Mouse (Mus musculus) right cerebral cortex, postnatal 14 days (tissue): ENCODE measurements around the gene Phactr1.

Source experiments
- DNase-seq: peaks from one replicate; pipeline ENCODE4 v3.0.0; 2022

Gene Phactr1

DNA sequence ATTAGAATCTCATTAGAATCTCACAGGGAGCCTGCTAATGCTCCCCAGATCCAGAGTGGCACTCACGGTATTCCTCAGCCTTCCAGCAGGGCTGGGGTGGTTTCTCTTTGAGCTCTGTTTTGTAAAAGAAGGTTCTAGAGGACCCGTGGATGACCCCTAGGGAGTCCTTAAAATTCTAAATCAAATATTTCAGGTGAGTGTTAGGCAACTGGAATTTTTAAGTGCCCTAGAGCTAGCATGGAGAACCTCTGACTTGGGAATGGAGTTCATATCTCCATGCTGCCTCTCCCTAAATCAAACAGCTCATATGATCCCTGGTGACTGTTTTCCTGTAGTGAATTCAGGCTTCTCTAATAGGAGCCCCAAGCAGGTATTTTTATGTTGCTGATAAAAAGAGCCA, 197.9 kb downstream of the Phactr1 start:
- no peak for DNase-seq

DNA sequence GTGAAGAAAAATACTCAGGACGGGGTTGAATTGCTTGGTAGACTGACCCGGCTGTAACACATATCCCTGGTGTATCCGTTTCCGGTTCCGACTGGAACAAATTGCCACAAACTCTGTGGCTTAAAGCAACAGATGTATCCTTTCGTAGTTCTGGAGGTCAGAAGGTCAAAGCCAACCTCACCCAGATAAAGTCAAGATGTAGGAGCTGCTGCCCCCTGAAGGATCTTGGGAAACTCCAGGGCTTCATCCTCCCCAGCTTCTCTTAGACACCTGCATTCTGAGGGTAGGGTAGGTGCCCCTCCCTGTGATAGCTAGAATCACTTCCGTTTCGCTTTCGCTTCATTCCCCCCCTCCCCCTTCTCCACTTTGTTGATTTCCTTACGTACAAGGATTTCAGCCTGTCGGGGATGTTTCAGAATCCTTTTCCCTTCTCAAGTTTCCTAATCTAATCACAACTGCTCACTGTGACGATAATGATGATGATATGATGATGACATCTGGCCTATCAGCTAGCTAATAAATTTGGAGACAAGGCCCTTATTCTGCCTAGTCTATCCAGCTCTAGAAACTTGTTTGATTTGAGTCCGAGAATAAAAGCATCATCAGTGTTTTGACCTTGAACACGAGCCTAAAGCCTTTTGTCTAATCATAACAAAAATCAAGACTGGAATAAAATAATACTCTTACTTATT, 203.8 kb downstream of the Phactr1 start:
- no peak for DNase-seq

DNA sequence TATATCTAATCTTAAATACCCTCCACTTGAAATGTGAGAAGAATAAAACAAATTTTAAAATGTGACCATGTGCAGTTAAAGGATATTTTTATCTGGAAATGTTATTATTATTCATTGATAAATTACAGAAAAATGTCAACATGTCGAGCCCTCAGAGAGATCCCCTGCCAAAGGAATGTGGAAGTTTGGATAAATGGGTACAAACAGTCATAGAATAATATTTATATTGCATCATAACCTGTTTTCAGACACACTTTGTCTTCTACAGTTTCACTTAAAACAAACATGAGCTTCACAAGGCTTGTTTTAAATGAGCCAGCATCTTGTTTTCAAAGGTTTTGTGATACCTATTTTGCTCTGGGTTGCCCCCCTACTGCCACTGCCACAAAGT, 204.3 kb downstream of the Phactr1 start:
- DNase-seq = no peak

DNA sequence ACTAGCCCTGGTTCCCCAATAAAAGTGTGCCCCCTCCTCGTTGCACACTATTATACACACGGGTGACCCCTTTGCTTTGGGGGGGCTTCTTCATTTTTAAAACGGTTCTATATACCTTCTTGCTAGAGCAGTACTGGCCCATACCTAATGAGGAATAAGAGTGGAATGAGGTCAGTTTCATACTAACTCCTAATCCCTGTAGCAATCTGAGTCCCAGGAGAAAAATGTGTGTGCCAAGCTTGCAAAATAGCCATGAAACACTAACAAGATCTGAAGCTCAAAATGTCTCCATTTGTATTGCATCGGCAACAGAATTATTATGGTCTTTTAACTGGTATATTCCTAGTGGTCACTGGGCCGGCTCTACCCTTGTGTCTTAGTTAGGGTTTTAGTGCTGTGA, 207.3 kb downstream of the Phactr1 start:
- no peak for DNase-seq

DNA sequence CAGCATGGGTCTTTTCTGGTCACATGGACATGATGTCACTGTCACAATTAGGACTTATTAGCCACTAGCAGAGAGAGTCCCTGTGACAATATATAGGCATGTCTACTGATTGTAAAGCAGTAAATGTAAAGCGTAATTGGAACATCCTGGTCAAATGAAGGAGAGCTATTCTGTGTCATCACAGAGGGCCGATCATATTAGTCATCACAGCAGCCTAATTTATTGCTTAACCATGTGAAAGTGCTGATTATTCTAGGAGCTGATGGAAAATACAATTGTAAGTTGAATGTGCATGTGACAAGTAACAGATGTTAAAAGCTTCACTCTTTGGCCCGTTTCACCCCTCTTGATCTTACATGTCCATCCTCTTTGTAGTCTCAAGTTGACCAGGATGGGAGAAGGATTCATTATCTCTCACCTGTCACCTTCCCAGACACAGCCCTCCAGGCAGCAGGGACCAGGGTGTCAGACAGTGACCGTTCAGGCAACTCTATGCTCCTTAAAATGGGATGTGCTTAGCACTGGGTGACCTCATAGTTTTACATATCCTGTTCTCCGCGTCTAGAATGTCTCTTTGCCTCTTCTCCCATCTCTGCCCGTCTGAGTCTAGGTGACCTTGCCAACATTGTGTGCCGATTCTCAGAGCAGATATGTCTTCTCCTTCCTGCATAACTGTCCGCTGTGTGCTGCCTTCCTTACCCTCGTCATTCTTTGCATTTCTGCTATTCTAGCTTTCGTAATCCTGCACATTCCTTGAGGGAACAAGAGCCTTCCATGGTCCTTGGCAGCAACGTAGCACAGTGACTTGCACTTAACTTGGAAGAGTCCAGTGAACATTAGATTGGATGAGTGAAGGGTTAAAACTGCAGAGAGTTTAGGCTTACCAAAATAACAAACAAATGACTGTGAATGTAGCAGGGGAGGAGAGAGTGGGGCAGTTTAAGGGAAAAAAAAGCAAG, 209.4 kb downstream of the Phactr1 start:
- DNase-seq = no peak

DNA sequence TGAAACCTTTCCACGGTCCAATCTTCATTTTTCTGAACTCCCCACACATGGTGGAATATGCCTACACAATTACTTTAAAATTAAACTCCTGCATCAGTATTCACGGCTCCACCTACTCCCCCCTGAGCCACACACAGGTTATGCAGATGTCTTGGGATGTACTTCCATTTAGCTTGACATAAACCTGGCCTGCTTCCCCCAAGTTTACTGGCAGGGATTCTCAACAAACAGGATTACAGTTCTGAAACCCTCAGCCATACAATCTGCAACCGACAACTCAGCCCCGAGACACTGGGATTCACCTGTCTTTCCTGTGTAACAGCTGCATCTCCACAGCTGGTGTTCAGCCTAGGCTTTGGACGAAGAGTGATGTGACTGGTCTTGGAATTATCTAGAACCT, 210.2 kb downstream of the Phactr1 start:
- DNase-seq = no peak

DNA sequence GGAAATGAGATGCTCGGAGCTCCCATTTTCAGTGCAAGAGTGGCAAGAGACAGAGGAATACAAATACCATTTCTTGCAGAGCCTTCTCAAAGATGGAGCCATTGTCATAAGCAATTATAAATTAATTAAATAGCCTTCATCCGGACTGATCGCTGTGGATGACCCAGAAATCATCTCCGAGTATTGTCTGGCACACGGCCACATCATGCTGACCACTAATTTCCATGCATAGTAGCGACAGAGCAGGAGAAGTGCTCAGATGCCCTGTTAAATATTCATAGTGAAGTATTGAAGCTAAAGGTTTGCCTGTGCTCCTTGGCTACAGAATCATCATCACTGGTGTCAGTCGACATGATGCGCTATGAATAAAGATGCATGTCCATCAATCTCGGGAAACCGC, 213.6 kb downstream of the Phactr1 start:
- no peak for DNase-seq

DNA sequence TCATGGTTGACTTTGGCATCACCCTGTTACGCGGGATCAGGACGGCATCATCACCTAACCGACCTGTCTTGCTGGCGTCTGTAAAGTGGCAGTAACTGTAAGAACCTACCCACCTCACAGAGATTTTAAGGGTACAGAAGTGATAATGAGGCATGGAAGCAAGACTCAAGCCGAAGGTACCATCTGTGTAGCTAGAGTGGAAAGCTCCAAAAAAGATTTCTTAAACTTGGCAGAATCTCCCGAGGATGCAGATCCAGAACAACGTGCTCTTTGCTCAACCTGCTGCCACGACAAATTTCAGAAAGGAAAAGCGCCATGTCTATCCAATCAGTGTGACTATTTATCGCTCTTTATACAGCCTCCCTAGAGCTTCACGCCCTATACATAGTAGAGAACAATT, 214.2 kb downstream of the Phactr1 start:
- no peak for DNase-seq

DNA sequence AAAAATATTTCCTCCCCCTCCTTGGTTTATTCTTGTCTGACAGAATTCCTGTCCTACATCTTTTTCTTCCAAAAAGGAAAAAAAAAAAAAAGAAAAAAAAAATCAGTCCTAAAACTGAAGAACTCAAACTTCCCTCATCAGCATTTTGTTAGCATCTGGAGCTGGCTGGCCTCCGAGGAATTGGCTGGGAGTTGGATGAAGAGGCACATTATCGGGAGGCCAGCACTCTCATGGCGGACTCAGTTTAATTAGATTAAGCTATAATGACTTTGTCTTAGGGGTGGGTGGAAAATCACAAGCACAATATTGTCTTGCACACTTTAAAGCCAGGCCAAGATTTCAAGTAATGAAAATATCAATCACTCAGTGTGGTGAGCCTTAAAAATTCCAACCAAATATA, 215.6 kb downstream of the Phactr1 start:
- no peak for DNase-seq

DNA sequence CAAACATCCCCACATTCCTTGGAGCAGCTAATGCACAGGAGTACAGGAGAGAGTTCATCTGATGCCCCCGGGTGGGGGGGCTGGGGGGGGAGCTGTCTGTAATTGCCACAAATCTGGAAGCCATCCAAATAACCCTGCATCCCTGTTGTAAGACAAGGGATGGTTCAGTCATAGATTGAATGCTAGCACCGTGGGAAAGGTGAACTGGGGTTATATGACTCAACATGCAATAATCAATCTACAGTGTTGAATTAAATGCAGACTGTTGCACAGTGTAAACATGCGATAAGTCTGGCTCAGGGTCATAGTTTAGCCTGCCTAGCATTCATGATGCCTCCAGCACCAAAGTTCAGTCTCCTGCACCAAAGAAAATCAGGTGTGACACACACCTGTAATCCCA, 219.2 kb downstream of the Phactr1 start:
- no peak for DNase-seq

DNA sequence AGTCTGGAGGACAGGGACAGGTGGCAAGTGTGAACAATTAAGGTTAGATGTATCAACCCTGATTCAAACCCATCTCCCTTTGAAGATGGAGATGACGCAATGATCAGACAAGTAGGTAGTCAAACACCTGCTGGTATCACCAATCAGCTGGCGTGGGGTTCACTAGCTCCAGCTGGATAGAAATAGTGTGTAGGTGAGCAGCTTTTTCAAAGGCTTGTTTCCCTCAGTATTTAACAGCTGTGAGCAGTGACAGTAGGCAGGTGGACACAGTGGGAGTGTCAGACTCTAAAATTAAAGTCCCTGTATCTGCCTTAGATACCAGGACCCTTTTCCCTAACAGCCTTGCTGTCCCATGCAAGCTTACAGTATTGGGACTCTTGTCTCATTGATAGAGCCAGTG, 221.4 kb downstream of the Phactr1 start:
- DNase-seq = no peak

DNA sequence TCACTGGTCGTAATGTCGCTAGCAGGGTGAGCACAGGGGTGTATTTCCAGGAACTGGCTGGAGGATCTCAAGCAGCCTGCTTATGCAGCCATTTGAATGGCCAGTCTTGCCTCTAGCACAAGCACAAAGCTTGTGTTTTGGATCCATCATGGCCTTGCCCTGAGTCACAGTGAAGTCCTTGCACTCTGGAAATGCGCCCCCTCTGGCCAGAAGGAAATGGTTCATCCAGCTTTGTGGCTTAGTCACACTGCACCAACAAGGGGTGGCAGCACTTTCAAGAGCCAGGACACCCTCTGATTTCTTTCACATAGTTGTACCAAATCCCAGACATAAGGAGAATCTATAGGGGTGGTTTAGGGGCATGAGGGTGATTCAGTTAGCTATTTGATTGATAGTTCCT, 222.4 kb downstream of the Phactr1 start:
- DNase-seq = no peak

DNA sequence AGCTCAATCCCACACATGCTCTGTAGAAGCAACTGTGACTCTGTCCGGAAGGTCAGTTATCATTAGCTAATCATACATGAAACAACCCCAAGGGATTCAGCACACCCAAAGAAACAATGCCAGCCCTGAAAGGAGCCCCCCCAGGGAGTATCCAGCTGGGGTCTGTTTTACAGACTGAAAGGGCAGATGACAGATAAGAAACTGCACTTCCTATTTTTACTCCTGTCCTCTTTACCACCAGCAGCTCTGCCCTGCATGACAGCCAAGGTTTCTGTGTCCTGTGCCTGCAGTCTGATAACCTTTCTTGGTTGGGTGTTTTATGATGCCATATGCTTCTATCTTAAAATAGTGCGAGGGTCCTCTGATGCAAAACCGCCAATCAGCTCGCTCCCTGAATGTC, 225.4 kb downstream of the Phactr1 start:
- no peak for DNase-seq

DNA sequence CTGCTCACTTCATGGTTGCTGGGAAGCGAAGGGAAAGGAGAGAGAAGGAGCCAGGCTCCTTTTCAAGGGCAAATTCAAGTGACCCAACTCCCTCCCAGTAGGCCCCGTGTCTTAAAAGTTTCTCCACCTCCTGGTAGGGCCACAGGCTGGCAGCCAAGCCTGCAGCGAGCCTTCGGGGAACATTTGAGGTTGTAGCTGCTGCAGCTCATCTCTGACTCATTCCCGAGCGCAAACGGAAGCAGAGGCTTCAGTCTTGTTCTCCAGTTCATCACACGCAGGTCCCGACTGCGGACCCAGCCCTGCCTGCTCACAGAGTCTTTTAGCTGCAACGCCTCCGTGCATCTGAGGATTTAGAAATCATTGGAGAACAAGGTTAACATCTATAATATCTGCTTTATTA, 226.6 kb downstream of the Phactr1 start:
- DNase-seq = no peak

DNA sequence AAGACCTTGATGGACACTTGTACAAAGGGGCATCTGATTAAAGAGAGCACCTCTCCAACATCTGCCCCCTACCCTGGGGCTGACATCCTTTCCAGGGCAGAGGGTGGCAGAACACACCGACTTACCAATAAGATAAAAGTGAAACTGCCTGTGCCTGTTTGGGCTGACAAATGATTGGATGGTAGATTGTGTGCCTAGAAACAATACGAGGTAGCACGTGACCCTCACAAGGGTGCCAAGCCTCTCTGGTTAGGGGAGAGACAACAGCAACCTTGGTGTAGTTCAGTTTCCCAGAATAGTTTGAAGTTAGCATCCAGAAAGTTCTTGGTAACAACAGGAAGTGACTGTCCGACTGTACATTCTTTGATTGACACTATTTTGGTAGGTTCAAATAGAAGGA, 234.7 kb downstream of the Phactr1 start:
- DNase-seq = no peak

DNA sequence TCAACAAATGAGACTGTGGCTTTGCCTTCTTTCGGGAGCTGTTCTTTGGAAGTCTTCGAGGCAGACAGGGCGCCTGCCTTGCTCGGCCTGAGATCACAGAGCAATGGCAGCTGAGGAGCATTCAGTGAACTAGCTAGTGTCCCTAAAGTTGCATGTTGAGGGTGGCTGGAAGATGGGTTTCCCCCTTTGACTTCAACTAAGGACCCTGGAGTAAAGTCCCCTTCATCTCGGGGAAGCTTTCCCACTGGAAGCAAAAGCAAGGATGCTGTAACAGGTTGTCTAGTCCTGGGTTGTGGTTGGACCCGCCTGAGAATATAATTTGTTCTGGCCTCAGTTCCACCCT, 235.4 kb downstream of the Phactr1 start:
- no peak for DNase-seq

DNA sequence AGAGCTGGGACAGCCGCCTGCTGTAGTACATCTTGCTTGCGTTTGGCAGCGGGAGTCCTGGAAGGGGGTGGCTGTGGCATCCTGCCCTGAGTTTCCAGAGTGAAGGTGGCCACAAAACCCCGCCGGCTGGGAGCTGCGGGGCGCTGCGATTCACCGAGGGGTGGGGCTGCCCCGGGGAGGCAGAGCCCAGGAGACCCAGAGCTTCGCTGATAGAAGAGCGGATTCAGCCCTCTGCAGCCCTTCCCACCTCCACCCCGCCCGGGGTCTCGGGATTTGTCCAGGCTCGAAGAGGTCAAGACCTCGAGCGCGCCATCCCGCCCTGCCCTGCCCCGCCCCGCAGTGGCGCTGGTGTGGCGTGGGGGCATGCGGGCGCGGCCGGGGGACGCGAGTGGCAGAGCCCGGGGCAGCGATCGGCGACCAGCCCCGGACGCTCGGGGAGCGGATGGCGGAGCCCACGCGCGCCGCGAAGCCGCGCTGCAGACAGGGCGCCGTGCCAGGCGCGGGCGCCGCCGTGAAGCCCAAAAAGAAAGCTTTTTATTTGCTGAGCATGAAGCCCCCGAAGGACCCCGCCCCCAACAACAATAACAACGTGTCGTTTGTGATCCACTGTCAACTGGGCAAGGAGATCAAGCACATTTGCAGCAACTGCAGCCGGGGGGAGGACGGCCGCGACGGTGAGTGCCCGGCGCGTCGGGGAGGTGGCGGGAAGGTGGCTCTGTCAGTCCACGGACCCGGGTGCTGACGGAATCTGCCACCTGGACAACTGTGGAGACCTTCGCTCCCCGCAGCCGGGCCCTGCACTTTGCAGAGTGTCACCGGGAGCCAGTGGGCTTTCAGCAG, 236.0 kb downstream of the Phactr1 start:
- peak; percentile 64 for DNase-seq

DNA sequence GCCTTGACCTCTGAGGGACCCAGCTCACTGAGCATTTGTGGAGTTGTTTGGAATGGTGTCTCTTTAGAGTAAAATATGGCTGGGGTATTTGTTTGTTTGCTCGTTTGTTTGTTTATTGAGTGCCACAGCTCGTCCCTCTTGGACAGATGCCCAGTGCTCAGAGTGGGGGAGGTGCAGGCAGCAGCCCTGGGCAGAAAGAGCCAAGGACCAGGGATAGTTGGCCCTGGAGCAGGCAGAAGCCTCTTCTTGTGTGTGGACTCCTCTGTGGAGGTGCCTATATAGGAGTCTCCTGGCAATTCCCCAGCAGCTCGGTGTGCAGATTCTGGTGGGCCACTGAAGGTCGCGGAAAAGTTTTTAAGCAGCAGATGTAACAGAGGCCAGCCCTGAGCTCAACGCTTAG, 236.8 kb downstream of the Phactr1 start:
- DNase-seq = peak; percentile 54

DNA sequence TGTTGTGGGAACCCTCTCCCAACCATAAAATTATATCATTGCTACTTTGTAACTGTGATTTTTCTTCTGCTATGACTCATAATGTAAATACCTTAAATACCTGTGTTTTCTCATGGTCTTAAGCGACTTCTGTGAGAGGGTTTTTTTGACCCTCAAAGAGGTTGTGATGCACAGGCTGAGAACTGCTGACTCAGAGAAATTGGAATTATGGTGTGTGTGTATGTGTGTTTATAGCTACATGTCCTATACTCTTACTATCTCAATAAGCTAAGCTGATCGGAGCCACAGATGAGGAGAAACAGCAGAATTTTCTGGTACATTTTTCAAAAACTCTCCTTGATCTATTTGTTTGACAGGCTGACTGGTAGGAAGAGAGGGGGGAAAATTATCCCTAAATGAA, 239.6 kb downstream of the Phactr1 start:
- no peak for DNase-seq

DNA sequence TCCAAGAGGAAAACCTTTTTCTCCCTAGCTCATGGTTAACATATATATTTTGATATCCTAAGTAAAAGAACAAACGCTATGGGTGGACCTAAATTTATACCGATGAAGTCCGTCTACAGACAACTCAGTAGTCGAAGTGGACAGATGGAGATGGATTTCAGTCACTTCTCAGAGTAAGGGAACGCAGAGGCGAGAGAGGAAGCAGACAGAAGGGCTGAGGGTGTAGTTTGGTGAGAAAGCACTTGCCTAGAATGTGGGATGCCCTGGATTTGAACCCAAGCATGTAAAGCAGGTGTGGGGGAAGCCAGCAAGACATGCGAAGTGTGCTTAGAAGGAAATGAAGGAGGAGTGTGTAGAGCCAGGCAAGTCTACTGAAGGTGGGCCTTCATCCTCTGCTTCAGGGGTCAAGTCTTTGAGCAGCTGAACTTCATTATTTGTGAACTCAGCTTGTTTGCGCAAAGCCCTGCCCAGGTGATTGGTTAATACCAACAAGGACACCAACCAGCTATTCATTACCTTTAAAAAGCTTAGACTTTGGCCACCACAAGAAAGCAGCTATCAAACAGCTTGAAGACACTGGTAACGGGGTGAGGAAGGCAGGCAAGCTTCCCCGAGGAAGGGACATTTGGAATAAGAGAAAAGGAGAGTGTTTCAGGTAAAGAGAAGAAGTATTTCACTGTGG, 241.5 kb downstream of the Phactr1 start:
- no peak for DNase-seq

DNA sequence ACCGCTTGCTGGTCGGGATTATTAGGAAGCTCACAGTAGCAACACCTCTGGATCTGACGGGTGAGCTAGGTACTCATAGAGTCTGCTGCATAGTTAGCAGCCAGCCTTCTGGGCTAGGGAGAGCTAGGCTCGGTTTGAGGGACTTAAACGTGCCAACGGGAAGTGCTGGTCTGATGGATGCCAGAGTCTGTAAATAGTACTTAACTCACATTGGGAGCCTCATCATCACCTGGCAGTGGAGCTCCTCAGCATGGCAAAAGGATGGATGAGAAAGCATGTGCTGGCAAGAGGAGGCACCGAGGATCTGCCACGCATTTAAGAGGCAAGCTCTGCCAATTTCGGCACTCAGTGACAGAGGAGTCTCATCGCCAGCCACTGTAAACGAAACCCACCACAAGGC, 247.4 kb downstream of the Phactr1 start:
- no peak for DNase-seq

DNA sequence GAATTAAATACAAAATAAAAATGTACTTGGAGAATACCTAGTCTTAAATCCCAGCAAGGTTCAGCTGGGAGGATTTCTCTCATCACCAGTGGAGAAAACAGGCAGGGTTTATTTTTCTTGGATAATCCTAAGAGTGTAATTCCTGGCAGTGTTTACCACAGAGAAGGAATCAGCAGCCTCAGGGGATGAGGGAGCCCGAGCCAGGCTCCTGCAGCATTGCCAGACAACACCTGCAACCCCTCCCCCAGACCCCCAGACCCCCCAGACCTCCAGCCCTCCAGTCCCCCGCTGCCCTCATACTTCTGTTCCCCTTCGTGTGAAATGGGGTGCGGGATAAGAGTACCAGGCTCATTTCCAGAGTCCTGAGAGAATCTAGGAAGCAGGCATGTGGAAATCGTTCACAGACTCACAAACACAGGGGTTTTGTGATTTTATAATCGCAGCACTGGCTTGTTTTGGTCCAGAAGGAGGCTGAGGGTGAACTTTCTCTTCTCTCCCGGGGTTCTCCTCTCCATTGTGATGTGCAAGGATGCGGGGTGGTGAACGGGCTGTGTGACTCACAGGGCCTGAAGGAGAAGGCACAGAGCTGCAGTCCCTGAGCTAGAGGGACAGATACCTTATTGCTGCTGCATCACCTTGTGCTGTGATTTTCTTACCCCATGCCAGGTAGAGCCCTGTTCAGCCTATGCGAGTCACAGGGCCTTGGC, 249.3 kb downstream of the Phactr1 start:
- DNase-seq = no peak
